Mouse (Mus musculus) spleen, postnatal 10 days (tissue): ENCODE results near the gene Ppie.
"Not testable (repeated sequence)": the region's sequence is repeated elsewhere in the genome, so short reads cannot be mapped to it uniquely, and the experiment has no call there.

Source experiments
- DNase-seq, 2 experiments: peaks; one replicate each; pipeline ENCODE4 v3.0.0; 2021 to 2022; ENCODE audit warnings: low spot score in 2 of 2

Gene Ppie

GRCm38 (mm10) chr4:123139513-123140154 is at the start of gene Ppie:
TSS of gene Ppie (minus strand) at chr4:123139951.
- peak; percentile 54 to 86 for DNase-seq

- no peak for DNase-seq
Measured at GRCm38 (mm10) chr4:123184816-123185215, 45.1 kb upstream of the Ppie start.

GRCm38 (mm10) chr4:123183239-123184056 is 43.7 kb upstream of the Ppie start:
- DNase-seq, result peak; percentile 16 to 56

GRCm38 (mm10) chr4:123182328-123183238 is 42.8 kb upstream of the Ppie start, which contains the start of gene Hpcal4:
TSS of gene Hpcal4 (plus strand) at chr4:123183227.
- DNase-seq, result no peak

- no peak for DNase-seq
Measured at GRCm38 (mm10) chr4:123171811-123172210, 32.1 kb upstream of the Ppie start.

GRCm38 (mm10) chr4:123164157-123164556 is 24.4 kb upstream of the Ppie start:
- DNase-seq, result no peak

- no peak for DNase-seq
Measured at GRCm38 (mm10) chr4:123162305-123162917, 22.7 kb upstream of the Ppie start.

- not testable (repeated sequence) for DNase-seq
Measured at GRCm38 (mm10) chr4:123161251-123161650, 21.5 kb upstream of the Ppie start.

- no peak for DNase-seq
Measured at GRCm38 (mm10) chr4:123160571-123160970, 20.8 kb upstream of the Ppie start.

GRCm38 (mm10) chr4:123155840-123156239 is 16.1 kb upstream of the Ppie start:
- DNase-seq, result no peak

- DNase-seq, result no peak
Measured at GRCm38 (mm10) chr4:123155427-123155826, 15.7 kb upstream of the Ppie start.

- DNase-seq, result no peak
Measured at GRCm38 (mm10) chr4:123155004-123155403, 15.3 kb upstream of the Ppie start.

GRCm38 (mm10) chr4:123152976-123153375 is 13.2 kb upstream of the Ppie start:
- DNase-seq, result no peak

GRCm38 (mm10) chr4:123152003-123152402 is 12.3 kb upstream of the Ppie start:
- DNase-seq, result no peak

GRCm38 (mm10) chr4:123147446-123148150 is 7.8 kb upstream of the Ppie start:
- DNase-seq, result no peak

- DNase-seq, result no peak
Measured at GRCm38 (mm10) chr4:123137551-123137950, 2.2 kb downstream of the Ppie start.

GRCm38 (mm10) chr4:123127051-123127450 is 12.7 kb downstream of the Ppie start:
- DNase-seq, result no peak

- no peak for DNase-seq
Measured at GRCm38 (mm10) chr4:123126626-123127025, 13.1 kb downstream of the Ppie start.

GRCm38 (mm10) chr4:123121286-123121685 is 18.5 kb downstream of the Ppie start:
- no peak for DNase-seq

- not testable (repeated sequence) for DNase-seq
Measured at GRCm38 (mm10) chr4:123116640-123117039, 23.1 kb downstream of the Ppie start.

- no peak for DNase-seq
Measured at GRCm38 (mm10) chr4:123116011-123116410, 23.7 kb downstream of the Ppie start, which contains the start of gene Oxct2b. TSS of gene Oxct2b (plus strand) at chr4:123116266.
